Mouse (Mus musculus): ENCODE results near the gene Cpeb1. TPM values are rescaled to one million over a fixed set of nuclear protein-coding genes. Genes with fewer than 3 reads are reported as not detected.
"Not testable (repeated sequence)": the region's sequence is repeated elsewhere in the genome, so short reads cannot be mapped to it uniquely, and the experiment has no call there.

Cpeb1 gene
- 100 to 1,000 TPM; 106 to 143 (median 140) TPM for total RNA-seq (2022)

DNA sequence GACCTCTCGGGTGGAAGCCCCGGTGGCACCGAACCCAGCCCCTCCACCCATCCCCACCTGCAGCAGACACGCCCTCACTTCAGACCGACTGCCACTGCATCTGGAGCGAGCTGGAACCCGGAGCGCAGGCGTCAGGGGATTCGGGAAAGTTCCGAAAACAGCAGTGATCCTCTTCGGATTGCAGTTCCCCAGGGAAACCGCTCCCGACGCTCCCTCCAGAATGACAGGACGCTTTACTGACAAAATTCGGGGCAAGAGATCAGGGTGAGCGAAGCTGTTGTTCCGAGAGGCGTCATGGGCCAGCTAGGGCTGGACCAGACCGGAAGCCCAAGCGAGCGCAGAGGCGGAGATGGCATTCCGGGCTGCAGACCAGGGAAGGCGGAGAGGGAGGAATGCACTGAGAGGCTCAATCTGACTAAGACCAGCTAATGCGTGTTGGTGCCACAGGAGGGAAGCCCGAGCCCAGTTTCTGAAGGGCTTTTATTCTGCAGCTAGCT, at the start of gene Cpeb1:
TSS of gene Cpeb1 (minus strand) at position 311 of the 497 bp plus-strand sequence.
- peak; percentile 72 for DNase-seq (ENCODE audit: low spot score in 2 of 2)

DNA sequence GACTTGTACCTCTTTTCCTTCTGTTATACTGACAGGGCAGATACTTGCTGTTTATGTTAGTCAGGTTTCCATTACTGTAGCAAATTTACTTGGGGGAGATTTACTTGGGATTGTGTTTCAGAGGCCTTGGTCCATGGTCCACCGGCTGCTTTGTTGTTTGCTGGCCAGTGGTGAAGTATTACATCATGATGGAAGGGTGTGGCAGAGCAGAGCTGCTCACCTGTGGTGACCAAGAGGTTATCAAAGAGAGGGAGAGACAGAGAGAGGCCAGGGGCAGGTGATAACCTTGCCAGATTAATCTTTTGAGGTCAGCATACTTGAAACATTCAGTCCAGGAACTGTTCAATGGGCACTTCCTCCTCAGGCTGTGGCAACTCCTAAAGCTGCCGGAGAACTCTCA, 45.8 kb upstream of the Cpeb1 start:
- no peak for DNase-seq (ENCODE audit: low spot score in 2 of 2)

DNA sequence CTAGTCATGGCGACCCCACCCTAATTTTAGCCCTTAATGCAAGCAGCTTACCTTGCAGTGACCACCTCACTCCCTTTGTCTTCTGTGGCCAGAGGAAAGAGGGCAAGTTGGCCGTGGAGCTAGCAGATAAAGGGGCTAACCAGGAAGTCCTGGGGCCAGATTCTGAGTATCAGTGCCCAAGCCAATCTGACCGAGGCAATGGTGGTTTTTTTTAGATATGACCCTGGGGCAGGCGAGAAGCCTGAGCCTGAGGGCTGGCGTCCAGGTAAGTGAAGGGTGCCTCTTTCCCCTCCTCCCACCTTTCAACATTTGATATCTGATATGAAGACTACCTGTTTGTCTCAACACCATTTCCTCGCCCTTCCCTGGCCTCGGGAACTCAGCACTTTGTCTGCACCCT, 42.9 kb upstream of the Cpeb1 start, which contains the start of gene BC048679:
TSS of gene BC048679 (minus strand) at position 101 of the 400 bp plus-strand sequence.
- DNase-seq (ENCODE audit: low spot score in 2 of 2): no peak

DNA sequence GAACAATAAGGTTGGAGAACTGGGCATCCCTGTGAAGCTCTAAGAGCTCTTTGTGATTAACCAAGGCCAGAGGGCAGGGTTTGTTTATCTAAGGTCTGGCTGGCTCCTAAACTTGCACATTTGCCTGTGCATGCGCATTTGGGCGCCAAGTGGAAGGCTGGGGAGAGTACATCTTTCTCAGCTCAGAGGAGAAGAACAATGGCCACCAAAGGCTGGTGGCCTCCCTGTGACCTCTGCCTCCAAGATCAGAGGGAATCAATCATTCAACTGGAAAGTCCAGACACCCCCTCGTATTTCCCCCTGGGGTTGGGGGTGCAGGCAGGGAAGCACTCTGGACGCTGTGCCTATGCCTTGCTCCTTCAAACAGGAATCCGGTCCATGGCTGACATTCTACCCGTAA, 41.9 kb upstream of the Cpeb1 start:
- DNase-seq (ENCODE audit: low spot score in 2 of 2): no peak

DNA sequence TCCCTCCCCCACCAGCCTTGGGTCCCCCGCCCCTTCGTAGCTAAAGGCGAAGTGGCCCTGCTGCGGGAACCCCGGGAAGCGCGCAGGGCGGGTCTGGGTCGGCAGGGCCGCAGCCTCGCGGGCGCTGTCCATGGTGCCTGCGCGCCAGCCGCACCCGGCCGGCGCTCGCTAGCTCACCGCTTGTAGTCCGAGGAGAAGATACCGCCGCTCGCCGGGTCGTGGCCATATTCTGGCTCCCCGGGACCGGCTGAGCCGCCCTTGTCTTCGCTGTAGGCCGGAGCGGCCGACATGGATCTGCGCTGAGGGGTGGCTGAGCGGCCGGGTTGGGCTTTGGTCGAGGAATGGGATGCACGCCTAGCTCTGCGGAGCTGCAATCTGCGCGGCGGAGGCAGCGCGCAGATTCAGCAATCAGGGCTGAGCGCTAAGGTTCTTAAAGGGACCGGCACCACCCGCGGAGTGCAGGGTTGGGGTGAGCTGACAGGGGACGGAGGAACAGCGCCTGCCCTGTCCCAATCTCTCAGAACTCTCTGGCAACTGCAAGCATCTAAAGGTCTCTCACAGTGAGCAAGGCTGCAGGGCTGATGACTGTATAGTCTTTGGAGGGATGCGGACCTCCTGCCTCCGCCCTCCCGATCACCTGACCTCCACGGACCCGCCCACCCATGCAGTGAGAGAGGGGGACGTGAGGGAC, 38.2 kb upstream of the Cpeb1 start, which contains the start of gene Ap3b2:
TSS of gene Ap3b2 (minus strand) at position 595 of the 691 bp plus-strand sequence.
- peak; percentile 66 to 77 for DNase-seq (ENCODE audit: low spot score in 2 of 2)

DNA sequence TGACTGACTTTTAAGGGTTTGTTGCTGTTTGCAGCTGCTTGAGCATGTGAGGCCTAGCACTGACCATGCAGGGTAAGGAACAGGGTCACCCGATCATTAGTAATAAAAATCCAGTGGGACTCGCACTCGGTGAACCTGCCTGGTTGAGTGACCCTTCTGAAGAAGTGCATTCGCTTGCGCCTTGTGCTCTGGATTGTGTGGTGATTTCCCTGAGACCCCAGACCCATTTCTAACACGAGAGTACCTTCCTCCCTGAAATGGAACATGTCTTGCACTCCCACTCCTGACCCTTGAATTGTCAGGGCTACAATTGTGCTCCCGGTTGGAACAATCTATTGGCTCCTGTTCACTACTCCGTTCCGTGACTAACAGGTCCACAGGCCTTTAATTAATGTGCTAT, 37.4 kb upstream of the Cpeb1 start:
- DNase-seq (ENCODE audit: low spot score in 2 of 2): no peak

DNA sequence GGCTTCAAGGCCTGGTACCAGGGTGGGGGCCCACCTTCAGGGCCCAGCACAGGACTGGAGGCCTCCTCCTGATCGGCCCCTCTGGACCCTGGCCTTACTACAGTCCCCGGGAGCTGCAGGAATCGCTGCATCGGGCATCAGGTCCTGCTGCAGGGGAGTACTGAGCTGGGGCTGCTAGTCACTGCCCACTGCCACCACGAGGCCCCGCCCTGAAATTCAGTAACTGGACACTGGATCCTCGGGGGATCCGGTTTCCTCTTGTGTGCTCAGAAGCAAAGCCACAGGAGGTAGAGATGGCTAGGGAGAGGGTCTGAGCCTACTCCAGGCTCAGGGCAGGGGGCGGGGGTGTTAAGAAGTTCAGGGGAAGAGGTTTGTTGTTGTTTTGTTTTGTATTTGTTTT, 34.4 kb upstream of the Cpeb1 start:
- DNase-seq (ENCODE audit: low spot score in 2 of 2): no peak

DNA sequence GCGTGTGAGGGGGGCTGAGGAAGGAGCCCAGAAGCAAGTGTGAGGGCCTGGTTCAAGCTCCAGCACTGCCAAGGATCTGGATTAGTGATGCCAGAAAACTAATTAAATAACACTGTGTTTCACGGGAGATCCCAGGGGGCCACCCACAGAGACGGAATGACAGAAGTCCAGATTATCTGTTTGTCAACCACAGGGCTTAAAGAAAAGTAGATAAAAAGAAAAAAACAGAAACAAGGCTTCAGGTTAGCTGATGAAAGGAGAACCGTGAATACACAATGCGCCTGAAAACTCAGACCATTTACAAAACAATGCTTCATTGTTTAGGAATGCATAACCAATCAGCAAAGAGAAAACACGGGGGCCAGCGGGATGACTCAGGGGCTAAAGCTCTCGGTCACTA, 25.5 kb upstream of the Cpeb1 start:
- no peak for DNase-seq (ENCODE audit: low spot score in 2 of 2)

DNA sequence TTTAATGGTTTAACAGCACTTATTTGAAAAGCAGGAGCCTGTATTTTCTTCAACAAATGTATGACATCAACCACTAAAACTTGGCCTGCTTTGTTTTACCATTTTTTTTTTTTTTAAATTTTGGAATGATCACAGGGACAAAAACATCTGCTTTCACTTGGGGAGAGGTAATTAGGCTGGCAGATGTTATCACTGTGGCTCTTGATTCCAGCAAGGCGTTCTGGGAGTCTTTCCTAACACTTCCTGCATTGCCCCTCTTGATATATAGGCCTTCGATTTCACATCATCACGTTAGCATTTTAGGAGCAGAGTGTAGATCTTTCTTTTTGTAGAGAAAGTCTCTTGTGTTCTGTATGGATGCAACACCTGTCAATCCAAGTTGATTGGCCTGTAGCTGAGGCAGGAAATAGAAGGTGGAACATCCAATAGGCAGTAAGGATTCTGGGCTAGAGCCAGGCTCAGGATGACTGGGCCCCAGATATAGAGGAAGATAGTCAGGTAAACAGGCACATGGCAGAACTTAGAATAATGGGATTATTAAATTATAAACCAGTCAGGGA, 24.3 kb upstream of the Cpeb1 start:
- no peak for DNase-seq (ENCODE audit: low spot score in 2 of 2)

DNA sequence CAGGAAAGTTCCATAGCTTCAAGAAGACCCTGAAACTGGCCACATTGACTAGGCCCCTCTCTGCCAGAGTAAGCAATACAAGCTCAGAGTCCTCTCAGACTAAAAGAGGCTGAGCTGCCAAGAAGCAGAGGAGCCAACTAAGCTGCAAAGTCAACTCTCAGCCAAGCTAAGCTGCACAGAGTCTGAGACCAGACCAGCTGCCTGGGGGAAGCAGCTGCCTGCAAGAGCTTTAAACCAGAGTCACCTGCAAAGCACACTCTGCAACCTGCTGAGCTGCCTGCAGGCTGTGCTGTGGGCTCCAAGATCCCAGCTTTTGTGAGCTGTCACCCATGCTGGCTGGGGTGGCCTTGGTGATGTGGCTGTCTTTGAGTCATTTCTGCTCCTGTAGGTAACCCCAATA, 23.0 kb upstream of the Cpeb1 start:
- not testable (repeated sequence) for DNase-seq (ENCODE audit: low spot score in 2 of 2)

DNA sequence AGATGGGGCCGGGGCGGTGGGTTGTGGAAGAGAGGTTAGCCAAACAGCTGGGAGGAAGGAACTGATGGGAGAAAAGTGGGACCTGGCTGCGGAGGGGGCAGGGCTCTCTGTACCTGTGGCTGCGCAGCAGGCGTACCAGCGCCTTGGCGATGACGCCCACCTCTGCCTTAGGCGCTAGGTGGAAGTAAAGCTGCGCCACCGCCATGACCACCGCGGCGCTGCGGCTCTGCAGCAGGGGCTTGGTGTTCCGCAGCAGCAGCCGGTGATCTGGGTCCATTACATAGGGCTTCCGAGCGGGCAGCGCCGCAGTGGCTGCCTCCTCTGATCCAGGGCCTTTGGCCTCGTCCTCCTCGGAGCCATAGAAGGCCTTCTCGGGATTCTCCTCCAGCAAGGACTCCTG, 21.6 kb upstream of the Cpeb1 start:
- no peak for DNase-seq (ENCODE audit: low spot score in 2 of 2)

DNA sequence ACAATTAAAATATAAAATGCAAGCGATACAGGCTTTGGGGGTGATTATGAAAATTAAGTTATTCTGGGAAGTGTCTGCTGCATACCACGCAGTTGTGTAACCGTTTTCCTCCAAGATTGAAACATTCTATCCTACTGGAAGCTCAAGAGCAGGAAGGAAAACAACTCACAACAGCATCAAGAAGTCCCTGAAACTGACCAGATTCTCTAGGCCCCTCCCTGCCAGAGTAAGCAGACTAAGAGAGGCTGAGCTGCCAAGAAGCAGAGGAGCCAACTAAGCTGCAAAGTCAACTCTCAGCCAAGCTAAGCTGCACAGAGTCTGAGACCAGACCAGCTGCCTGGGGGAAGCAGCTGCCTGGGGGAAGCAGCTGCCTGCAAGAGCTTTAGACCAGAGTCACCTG, 20.0 kb upstream of the Cpeb1 start:
- no peak for DNase-seq (ENCODE audit: low spot score in 2 of 2)

DNA sequence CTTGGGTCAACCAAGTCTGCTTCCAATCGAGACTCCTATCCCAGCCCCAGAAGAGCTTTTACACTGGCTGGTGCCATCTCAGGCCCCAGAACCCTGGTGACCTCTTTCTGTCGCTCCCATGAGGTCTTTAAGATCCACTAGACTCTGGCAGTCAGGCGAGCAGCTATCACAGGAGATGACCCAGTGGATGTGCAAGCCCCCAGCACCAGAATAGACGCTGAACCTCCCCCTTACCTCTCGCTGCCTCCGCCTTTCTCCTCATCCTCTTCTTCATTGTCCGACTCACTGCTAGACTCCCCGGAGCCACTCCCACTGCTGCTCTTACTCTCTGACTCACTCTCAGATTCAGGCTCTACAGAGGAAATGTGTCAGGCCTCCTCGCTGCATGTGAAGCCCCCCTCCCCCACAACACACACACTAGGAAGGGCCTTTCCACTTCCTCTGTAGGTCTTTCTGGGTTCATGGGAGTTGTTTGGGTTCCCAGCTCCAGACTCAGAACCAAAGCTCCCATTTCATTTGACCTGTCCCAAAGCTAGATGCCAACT, 9.7 kb upstream of the Cpeb1 start:
- no peak for DNase-seq (ENCODE audit: low spot score in 2 of 2)

DNA sequence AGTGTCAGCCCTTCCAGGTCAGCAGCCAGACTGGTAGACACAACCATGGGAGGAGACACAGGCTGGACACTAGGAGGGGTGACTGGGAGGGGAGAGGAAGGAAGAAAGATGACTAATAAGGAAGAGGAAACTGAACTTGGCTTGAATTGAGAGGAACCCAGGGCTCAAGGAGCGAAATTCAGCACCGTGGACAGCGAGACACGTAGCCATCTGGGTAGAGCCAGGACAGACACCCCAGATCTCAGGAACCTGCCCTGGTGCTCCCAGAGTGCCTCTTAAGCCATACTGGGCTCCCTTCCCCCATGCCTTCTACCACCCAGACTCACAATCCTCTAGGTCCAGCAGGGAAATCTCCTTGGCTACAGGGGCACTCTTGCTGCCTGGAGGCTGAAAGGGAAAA, 8.9 kb upstream of the Cpeb1 start:
- DNase-seq (ENCODE audit: low spot score in 2 of 2): no peak

DNA sequence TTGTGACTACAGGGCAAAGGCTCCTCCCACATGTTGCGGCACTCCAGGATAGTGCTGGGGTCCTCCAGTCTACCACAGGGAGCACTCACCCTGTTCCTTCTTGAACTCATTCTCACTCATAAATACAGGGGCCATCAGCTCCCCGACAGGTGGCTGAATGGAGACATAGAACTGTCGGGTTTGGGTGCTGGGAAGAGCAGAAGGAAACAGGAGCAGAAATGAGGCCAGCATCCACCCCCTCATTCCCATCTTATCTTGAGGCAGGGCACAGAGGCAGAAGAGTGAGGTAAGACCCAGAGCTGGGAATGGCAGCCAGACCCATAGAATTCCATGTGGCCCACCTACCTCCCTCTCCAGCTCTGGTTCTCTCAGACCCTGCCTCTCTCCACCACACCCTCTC, 7.5 kb upstream of the Cpeb1 start:
- DNase-seq (ENCODE audit: low spot score in 2 of 2): no peak

DNA sequence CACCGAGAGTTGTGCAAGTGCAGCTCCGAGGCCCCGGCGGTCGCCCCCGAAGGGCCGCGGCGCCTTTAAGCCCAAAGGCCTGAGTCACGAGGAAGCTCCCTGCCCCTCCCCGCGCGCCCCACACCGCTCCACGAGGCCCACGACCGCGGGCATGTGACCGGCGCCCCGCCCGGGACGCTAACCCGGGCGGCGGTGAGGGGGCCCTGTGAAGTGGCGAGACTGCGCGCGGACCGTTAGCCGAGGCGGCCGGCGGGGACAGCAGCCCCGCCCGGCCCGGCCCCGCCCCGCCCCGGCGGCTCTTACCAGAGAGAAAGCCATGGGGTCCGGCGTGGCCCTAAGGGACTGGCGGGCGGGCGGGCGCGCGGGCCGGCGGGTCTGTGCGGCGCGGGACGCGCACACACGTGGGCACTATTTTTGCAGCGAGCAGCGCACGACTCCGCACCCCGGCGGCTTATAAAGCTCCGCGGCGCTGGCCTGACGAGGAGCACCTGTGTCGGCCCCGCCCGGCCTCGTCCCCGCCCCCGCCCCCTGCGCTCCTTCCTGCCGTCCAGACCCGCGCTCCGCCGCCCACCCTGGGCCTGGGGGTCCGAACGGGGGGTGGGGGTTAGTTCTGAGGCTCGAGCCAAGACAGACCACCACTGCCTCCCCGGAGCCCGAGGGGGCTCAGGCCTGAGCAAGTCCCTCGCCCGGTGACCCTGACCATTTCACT, 780 bp downstream of the Cpeb1 start:
- peak; percentile 45 to 63 for DNase-seq (ENCODE audit: low spot score in 2 of 2)

DNA sequence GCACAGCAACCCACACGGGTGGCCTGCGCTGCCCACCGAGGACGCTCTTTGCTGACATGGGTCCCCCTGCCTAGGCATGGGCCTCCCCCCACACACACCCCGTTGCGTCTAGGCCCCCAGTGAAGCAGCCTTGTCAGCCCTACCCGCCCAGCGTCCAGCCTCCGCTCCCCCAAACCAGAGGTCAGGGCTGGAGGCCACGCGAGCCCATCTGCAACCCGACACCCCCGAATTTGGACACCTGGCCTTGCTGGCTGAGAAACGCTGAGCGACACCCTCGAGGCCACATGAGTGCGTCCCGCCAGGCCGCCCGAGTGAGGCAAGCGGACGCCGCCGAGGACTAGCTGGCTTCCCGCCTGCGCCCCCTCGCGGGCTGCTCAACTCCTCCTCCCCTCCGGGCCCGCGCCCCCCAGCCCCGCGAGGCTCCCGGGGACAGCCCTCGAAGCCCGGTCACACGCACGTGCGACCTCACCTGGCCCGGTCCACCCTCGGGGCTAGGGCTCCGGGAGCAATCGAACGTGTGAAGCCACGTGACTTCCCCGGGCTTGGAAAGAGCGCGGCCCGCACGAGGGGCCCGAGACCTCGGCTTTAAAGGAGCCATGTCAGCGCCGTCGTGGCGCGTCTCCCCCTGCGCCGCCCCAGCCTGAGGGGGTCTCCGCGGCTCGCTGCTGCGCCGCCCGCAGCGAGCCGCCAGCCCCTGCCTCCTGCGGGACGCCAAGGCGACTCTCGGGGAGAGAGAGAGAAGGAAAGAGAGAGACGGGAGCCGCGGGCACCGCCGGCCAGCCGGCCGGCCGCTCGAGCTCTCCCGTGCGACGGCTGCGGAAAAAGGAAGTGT, 1.6 kb downstream of the Cpeb1 start:
- peak in 1 of 2 experiments; percentile 44 for DNase-seq (ENCODE audit: low spot score in 2 of 2)

DNA sequence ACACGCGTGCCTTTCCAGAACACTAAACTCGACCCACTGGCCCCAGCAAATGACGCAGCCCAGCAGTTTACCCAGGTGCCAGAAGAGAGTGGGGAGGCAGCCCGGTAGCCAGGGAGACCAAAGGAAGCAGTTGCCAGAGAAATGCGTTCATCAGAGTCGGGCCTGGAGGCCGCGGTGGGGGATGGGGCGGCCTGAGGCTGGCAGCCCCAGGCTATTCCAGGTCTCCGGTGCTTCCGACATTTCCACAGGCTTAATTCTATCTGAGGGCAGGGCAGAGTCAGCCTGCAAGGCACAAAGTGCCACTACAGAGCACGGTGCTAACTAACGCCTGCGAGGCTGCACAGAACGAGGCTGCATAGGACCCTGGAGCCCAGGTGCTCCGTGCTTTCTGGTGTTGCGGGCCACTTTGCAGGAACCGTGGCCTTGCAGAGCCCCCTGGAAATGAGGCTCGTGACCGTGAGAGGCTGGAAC, 2.3 kb downstream of the Cpeb1 start:
- DNase-seq (ENCODE audit: low spot score in 2 of 2): peak; percentile 47 to 60

DNA sequence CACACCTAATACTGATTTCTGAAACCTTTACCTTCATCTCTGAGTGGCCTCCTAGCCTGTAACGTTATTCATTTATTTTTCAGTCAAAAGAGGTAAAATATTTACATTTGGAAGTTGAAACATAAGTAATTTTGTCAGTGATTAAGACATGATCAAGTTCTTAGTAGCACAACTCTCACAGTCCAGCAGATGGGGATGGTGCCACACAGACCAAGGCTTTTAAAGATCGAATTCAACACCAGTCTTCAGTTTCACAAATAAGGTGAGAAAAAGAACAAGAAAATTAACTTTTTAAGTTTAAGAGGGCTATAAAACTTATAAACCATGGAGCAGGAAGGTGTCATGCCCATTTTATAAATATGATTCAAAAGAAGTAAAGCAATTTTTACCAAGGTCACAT, 56.3 kb downstream of the Cpeb1 start:
- DNase-seq (ENCODE audit: low spot score in 2 of 2): no peak

DNA sequence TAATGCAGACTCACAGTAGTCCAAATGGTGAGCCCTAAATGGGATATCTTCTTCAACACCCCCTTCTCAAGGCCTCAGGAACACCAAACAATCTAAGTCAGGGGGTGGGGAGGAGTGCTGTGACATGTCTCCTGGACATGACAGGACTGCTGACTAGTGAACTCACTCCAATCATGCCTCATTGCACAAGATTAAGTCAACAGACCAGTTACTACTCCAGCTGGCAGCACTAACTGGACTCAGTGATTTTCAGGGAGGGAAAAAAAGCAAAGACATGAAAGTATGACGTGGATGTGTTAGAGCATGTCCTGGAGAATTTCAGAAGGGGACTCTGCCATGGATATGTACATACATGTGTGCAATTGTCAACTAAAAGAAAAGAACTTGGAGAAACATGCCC, 75.9 kb downstream of the Cpeb1 start:
- no peak for DNase-seq (ENCODE audit: low spot score in 2 of 2)

DNA sequence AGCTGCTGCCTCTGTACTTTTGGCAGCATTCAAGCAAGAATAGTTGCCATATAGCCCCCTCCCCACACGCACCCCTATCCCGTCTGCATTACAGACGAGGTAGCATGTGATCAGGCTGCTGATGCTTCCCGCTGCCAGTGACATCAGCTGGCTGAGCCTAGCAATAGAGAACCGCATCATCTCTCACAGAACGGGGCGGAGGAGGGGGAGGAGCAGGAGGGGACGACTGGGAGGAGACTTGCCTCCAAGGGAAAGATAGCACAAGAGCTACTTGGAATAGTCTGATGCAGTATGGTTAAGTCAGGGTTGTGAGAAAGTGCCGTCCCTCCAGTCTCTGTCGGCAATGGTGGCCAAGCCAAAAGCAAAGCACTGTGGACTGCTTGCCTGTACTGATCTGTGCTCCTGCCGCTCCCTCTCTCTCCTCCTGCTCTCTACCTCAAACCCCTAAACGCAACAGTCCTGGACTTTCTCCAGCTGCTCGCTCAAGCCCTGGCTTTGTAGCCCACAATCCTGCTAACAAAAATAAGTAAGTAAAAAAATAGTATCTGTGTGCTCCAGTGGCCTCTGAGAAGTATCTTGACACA, 82.8 kb downstream of the Cpeb1 start:
- DNase-seq (ENCODE audit: low spot score in 2 of 2): peak; percentile 81 to 84
